Comparison of ENCODE assay signal across 11 mouse cellular contexts in genomic region chr4:95094700-95095113, GRCm38 (mm10). TPM values are rescaled to one million over a fixed set of nuclear protein-coding genes. Genes with fewer than 3 reads are reported as not detected.
A peak's percentile ranks its signal among the peaks of the same experiment; 100 is the strongest.
DNase-seq lines count a peak whose midpoint lies in the region; ATAC-seq and TF ChIP-seq lines count a peak whose summit lies in the region.
"Had no signal": no experiment of that assay in that cellular context is flagged by ENCODE, and none has a peak within 500 bp of the region (broad histone marks: within the 10 kb centered on the region; RNA-seq: fewer than 3 reads in every experiment).

No protein-coding gene starts in this region.

- no peak overlapping the region for H3ac ChIP-seq in myocyte (ENCODE audit: control insufficient read depth, insufficient read length)

- TF ChIP-seq CTCF in kidney, adult 2 months (conservative IDR thresholded peaks at IDR 0.05; ENCODE audit: insufficient read depth, insufficient read length, low read depth, low read length) = no peak

- TF ChIP-seq POLR2A in kidney, adult 2 months (IDR thresholded peaks at IDR 0.05; ENCODE audit: low read depth, low read length) = no peak
- TF ChIP-seq POLR2A in myocyte (IDR thresholded peaks at IDR 0.05; ENCODE audit: insufficient read length, low read depth) = no peak

- H3K9me3 ChIP-seq in embryonic facial prominence, embryonic 14.5 days (ENCODE audit: control insufficient read depth, low read length) = no peaks in the 10 kb centered on the region
- H3K9me3 ChIP-seq in hindbrain, embryonic 11.5 days (ENCODE audit: control insufficient read depth, low read length) = no peaks in the 10 kb centered on the region
- H3K9me3 ChIP-seq: liver, embryonic 15.5 days; neural tube, embryonic 13.5 days had no signal

- no peak overlapping the region for H3K4me3 ChIP-seq in kidney, adult 2 months (ENCODE audit: insufficient read depth, low read depth, low read length)
- no peak overlapping the region for H3K4me3 ChIP-seq in embryonic facial prominence, embryonic 14.5 days (ENCODE audit: low read depth, low read length)
- H3K4me3 ChIP-seq in myocyte = no peak overlapping the region
- no peak overlapping the region for H3K4me3 ChIP-seq in hindbrain, embryonic 11.5 days (ENCODE audit: low read depth, low read length)
- H3K4me3 ChIP-seq: liver, embryonic 15.5 days; neural tube, embryonic 13.5 days had no signal

- no peak overlapping the region for H3K4me2 ChIP-seq in embryonic facial prominence, embryonic 14.5 days (ENCODE audit: low read depth, low read length)
- H3K4me2 ChIP-seq in myocyte (ENCODE audit: low read depth) = peak overlapping the region; percentile 51
- no peak overlapping the region for H3K4me2 ChIP-seq in hindbrain, embryonic 11.5 days (replicated peaks; ENCODE audit: low read depth, low read length)
- H3K4me2 ChIP-seq: hindbrain, embryonic 14.5 days; liver, embryonic 15.5 days; neural tube, embryonic 13.5 days had no signal

- H3K79me2 ChIP-seq in myocyte (ENCODE audit: control insufficient read depth, insufficient read depth) = no peaks in the 10 kb centered on the region

- H3K27ac ChIP-seq in kidney, adult 2 months (ENCODE audit: insufficient read depth, low read depth, low read length) = peak overlapping the region; percentile 84
- H3K27ac ChIP-seq in embryonic facial prominence, embryonic 14.5 days (replicated peaks; ENCODE audit: low read depth, low read length) = 0 out of 2 replicates have a peak overlapping the region, but pooled peaks have one; percentile 13
- H3K27ac ChIP-seq in hindbrain, embryonic 11.5 days (ENCODE audit: low read depth, low read length) = no peak overlapping the region
- H3K27ac ChIP-seq: hindbrain, embryonic 14.5 days; liver, embryonic 15.5 days; neural tube, embryonic 13.5 days had no signal

- no peaks in the 10 kb centered on the region for H3K36me3 ChIP-seq in kidney, adult 2 months (ENCODE audit: control insufficient read depth, insufficient read depth, low read length)
- H3K36me3 ChIP-seq in embryonic facial prominence, embryonic 14.5 days (ENCODE audit: control insufficient read depth, insufficient read depth, low read length) = no peaks in the 10 kb centered on the region
- no peaks in the 10 kb centered on the region for H3K36me3 ChIP-seq in myocyte (ENCODE audit: control insufficient read depth, insufficient read depth)
- H3K36me3 ChIP-seq in hindbrain, embryonic 11.5 days (ENCODE audit: control insufficient read depth, insufficient read depth, low read length) = no peaks in the 10 kb centered on the region
- H3K36me3 ChIP-seq: liver, embryonic 15.5 days; neural tube, embryonic 13.5 days had no signal

- no peak for ATAC-seq in embryonic facial prominence, embryonic 14.5 days (ENCODE audit: low read depth)
- ATAC-seq in hindbrain, embryonic 11.5 days (ENCODE audit: low FRiP score) = no peak

- peak; percentile 76 for DNase-seq in kidney, adult 2 months
- DNase-seq in kidney, adult 18-20 months = no peak
- DNase-seq in embryonic facial prominence, embryonic 14.5 days (ENCODE audit: low spot score) = no peak
- peak; percentile 23 for DNase-seq in kidney, postnatal 10 days
- DNase-seq in hindbrain, embryonic 11.5 days (ENCODE audit: low spot score) = no peak
- no peak for DNase-seq in B cell, adult 2 months
- DNase-seq: layer of hippocampus, postnatal 36 days had no signal

- 49% methylated on average over 4 of the region's 4 CpGs for WGBS in kidney, adult 2 months
- 49% methylated on average over 4 of the region's 4 CpGs for WGBS in embryonic facial prominence, embryonic 14.5 days
- WGBS in hindbrain, embryonic 11.5 days = 53% methylated on average over 4 of the region's 4 CpGs

- H3K27me3 ChIP-seq in kidney, adult 2 months (replicated peaks; ENCODE audit: control insufficient read depth, insufficient read depth, low read length) = no peaks in the 10 kb centered on the region
- no peaks in the 10 kb centered on the region for H3K27me3 ChIP-seq in embryonic facial prominence, embryonic 14.5 days (replicated peaks; ENCODE audit: control insufficient read depth, insufficient read depth, low read length)
- H3K27me3 ChIP-seq in myocyte (ENCODE audit: control insufficient read depth, insufficient read depth, insufficient read length) = no peaks in the 10 kb centered on the region
- no peaks in the 10 kb centered on the region for H3K27me3 ChIP-seq in hindbrain, embryonic 11.5 days (ENCODE audit: control insufficient read depth, insufficient read depth, low read length)
- H3K27me3 ChIP-seq: liver, embryonic 15.5 days; neural tube, embryonic 13.5 days had no signal

- 0 out of 2 replicates have a peak, but pooled peaks cover 3% of the 10 kb centered on the region for H3K4me1 ChIP-seq in kidney, adult 2 months (ENCODE audit: control insufficient read depth, insufficient read depth, low read length)
- peaks cover 21% of the 10 kb centered on the region; the same call in 1 of the 2 replicates for H3K4me1 ChIP-seq in embryonic facial prominence, embryonic 14.5 days (ENCODE audit: control insufficient read depth, insufficient read depth, low read length)
- H3K4me1 ChIP-seq in hindbrain, embryonic 11.5 days (replicated peaks; ENCODE audit: control insufficient read depth, insufficient read depth, low read length) = no peaks in the 10 kb centered on the region
- H3K4me1 ChIP-seq: liver, embryonic 15.5 days had no signal

- no peak overlapping the region for H3K9ac ChIP-seq in embryonic facial prominence, embryonic 14.5 days (ENCODE audit: low read depth, low read length)
- H3K9ac ChIP-seq in hindbrain, embryonic 11.5 days (ENCODE audit: low read depth, low read length) = no peak overlapping the region
- H3K9ac ChIP-seq: hindbrain, embryonic 14.5 days; liver, embryonic 15.5 days; neural tube, embryonic 13.5 days had no signal

TF ChIP-seq in myocyte, 11 proteins besides CTCF, POLR2A, EP300 and RAD21:
- TF ChIP-seq POLR2AphosphoS2 (IDR thresholded peaks at IDR 0.05; ENCODE audit: insufficient read length, low read depth) (no peak), E2F4 (IDR thresholded peaks at IDR 0.05; ENCODE audit: insufficient read depth) (no peak), TCF12 (IDR thresholded peaks at IDR 0.05; ENCODE audit: insufficient read depth, poor library complexity, severe bottlenecking) (no peak), REST (IDR thresholded peaks at IDR 0.05; ENCODE audit: insufficient read depth, insufficient read length) (no peak), USF1 (IDR thresholded peaks at IDR 0.05; ENCODE audit: low read depth) (no peak), TCF3 (IDR thresholded peaks at IDR 0.05; ENCODE audit: insufficient read length, low read depth) (no peak), CEBPB (IDR thresholded peaks at IDR 0.05; ENCODE audit: insufficient read depth, poor library complexity, severe bottlenecking) (no peak), MYOG (IDR thresholded peaks at IDR 0.05; ENCODE audit: control insufficient read depth in 1 of 3, insufficient read depth in 1 of 3, insufficient read length in 2 of 3, low read depth in 2 of 3) (no peak), MYOD1 (IDR thresholded peaks at IDR 0.05; ENCODE audit: control insufficient read depth in 1 of 3, insufficient read length in 2 of 3, low read depth in 2 of 3) (no peak)

RNA-seq across cellular contexts. Expression of gene Jun, which starts 42.7 kb away (rescaled TPM):
- 16.9 and 18.9 TPM in 2 replicates for polyA plus RNA-seq in kidney, adult 2 months (2012; rRNA removed)
- polyA plus RNA-seq in embryonic facial prominence, embryonic 14.5 days (2014; fragmentation: Nextera tagmentation; extraction: Ambion mirVana) = 47.1 and 53.6 TPM in 2 replicates
- polyA plus RNA-seq in myocyte (2012; fragmentation: generic; extraction: Trizol) = 51.3 TPM
- 25.6 and 25.7 TPM in 2 replicates for polyA plus RNA-seq in hindbrain, embryonic 11.5 days (2014; fragmentation: Nextera tagmentation; extraction: Ambion mirVana)

Comparison
In these comparisons a context has a peak if more than half of its experiments do, and no peak if none do; other contexts are left out.
1. DNase-seq: peak in kidney, adult 2 months (single experiment) and kidney, postnatal 10 days (single experiment); none in kidney, adult 18-20 months (single experiment), embryonic facial prominence, embryonic 14.5 days (single experiment), hindbrain, embryonic 11.5 days (single experiment) and B cell, adult 2 months (0 of 2).